Mouse (Mus musculus) T-helper 1 cell (primary cell): ENCODE data around the gene Dmrt1.

Source experiments
- in situ Hi-C: fragments of 300-600 bp; cut with MboI, MseI; formaldehyde crosslinking; loops from one replicate; pipeline ENCODE4 v1.15.1; 2025; ENCODE audit warnings: high pct_unique_total_duplicates

Gene Dmrt1

DNA sequence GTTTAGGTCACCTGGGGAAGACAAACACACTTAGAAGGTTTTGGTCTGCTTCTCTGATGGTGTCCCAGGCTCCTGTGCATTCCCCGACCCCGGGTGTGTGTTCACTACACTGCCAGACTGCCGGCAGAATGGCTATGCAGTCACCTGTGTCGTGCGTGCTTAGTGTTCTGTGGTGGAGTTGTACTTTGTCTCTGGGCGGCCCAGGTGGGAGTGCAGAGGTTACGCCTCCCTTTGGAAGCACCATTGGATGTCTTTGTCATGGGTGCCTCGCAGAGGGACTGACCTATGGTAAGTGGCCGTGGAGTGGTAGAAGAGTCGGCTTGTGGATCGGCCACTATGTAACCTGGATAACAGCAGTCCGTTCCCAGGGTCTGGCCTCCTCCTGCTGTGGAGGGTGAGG lies 59.0 kb downstream of the Dmrt1 start:
- in situ Hi-C loops, result no loop called here

- in situ Hi-C loops, result no loop called here
These were observed 64.4 kb downstream of the Dmrt1 start for GRCm38 (mm10) chr19:25569778-25570177.

GRCm38 (mm10) chr19:25574431-25574830 lies 69.0 kb downstream of the Dmrt1 start:
- in situ Hi-C loops, result no loop called here

- in situ Hi-C loops, result no loop called here
These were observed 69.8 kb downstream of the Dmrt1 start for GRCm38 (mm10) chr19:25574981-25575814.

DNA sequence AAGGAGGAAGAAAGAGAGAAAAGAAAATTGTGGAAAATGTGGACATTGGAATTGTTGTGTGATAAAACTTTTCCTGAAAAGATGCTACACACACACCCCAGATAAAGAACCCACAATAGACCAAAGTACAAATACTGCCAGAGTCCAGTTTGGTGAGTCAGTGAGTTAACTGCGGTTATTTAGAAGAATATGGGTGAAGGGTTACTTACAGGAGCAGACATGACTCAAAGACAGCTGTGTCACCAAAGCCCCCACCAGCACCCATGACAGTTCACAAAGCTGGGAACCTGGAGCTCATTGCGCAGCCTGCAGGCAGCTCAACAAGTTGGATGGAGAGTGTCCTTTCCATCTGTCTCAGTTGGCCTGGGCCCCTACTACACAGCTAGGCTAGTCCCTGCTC lies 72.9 kb downstream of the Dmrt1 start:
- in situ Hi-C loops, result no loop called here

- in situ Hi-C loops, result no loop called here
These were observed 74.0 kb downstream of the Dmrt1 start for GRCm38 (mm10) chr19:25579440-25579839.

DNA sequence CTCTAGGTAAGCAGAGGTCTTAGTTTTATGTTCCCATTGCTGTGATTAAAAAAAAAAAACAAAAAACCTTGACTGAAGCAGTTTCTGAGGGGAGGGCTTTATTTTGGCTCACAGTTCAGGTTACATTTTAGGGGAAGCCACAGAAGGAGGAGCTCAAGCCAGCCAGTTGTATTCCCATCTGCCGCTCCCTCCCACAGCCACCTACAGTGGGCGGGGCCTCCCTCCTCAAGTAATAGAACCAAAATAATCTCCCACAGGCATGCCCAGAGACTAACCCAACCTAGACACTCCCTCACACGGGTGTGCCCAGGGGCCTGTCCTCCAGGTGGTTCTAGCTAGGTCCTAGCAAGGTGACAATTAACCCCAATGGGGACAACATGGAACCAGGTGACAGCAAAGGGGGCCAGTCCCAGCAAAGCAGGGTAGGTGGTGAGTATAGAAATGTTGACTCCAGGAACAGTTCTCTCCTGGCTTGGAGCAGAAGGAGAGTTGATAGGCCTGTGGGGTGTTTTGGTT lies 92.4 kb downstream of the Dmrt1 start:
- in situ Hi-C loops, result no loop called here

DNA sequence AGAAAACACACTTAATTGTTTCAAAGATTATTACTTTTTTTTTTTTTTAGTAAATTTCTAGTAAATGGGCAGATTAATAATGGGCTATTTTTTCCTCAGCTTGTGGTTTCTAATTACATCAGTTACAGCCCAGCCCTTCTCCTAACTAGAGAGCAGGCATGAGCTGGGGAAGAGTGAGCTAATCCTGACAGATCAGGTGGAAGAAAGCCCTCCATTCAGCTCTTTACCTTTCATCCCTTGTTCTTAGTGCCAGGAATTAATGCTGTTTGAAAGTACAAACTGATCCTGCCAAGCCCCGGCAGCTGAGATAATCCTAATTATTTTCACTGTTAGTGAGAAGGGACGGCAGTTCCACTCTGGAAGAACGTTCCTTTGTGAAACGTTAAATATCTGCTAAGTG lies 93.2 kb downstream of the Dmrt1 start:
- in situ Hi-C loops, result no loop called here

DNA sequence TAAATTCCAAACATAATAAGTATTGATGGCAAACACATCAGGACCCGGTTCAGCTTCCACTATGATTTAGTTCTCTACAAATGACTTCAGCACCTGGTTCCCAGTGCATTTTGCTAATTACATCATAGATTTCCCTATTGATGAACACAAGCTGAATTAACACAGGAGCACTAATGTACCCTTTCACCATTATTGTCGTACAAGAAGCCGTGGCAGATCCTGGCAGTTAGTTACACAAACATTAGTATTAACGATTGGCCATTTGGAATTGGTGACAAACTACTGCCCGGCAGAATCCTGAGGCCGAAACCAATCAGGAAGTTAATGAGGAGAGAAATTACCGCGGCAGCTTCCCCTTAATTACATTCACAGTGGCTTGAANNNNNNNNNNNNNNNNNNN lies 96.5 kb downstream of the Dmrt1 start:
- in situ Hi-C loops, result loop anchor here (5.0 kb wide), 1 partner anchor 70 kb away; the partner anchor contains the start of gene Dmrt2

DNA sequence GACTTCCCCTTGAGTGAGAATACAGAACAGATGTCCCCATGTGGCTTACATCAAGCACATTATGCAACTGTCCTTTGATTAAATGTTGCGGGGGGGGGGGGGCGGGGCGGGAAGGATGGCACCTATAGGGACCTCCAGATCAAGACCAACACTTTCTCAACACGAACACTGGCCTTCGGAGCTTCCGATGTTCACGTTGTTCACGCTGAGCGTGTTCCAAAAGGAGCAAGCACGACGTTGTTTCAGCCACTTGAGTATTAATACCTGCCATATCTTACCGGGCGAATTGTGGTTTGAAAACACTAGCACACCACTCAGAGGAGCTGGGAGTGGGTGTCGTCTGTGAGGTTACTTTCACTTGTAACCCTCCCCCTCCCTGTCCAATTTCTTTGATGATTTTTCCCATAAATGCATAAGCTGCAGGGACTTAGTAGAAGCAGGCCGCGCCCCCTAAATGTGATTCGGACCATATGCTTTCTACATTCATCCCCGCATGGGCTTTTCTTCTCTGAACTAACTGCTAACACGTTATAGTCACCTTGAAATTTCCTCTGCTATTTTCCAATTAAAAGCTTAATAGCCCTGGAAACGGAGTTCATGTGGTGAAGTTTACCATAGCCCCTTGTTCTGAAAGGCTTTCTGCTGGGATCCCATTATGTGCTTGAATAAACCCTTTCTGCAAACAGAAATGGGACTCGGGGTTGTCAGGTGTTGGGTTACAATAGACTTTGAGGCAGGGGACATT lies 102.2 kb downstream of the Dmrt1 start:
- in situ Hi-C loops, result no loop called here

DNA sequence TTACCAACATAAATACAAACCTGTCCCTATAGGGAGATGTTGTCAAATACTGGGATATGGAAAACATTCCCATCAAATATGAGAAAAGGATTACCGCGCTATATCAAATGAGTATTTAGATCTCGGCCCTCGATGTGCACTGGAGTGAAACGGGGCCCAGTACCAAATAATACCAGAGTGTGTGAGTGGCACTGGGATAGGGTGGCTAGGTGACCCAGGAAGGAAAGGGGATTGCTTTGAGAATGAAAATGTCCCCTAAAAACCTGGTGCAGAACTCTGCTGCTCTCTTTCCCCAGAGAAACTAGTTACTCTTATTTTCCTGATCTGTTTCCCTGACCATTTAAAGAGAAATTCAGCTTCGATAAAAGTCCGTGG lies 102.8 kb downstream of the Dmrt1 start:
- in situ Hi-C loops, result no loop called here

DNA sequence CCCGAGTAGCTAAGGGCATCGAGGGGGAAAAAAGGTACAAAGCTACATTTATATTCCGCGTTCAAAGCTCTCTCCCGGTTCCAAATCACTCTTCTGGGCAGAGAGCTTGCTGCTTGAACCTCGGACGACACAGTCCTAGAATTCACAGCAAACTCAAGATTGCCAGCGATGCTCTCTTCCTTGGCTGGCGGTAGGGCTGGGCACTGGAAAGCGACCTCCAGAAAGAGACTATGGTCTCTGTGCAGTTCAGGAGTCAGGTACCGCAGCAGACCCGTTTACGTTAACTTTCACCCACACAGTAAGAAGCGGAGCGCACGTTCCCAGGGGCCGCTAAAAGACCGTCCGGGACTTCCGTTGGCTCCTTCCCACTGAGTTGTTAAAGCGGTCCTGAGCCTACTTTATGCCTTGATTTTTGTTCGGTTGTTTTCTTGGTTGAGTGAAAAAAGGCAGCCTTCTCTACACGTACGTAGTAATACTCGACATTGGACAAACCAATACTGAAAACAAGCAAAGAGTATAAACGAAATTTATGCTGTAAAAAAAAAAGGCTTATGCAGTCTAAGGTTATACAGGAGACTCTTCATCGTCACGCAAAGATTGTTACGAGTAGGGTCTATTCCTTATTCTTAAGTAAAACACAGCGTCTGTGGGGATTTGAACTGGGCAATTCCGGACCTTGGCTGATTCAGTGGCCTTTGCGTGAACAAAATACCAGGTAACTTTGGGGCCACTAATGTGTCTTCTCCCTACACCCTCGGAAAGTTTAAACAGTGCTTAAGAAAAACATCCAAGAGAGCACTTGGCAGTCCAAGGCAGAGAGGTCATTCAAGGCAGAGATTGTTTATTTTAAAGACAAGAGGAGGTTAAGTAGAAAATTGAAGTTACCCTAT lies 103.8 kb downstream of the Dmrt1 start:
- in situ Hi-C loops, result no loop called here

GRCm38 (mm10) chr19:25610015-25610410 lies 104.6 kb downstream of the Dmrt1 start, which contains the start of gene Dmrt3:
TSS of gene Dmrt3 (plus strand) at chr19:25610301.
- in situ Hi-C loops, result no loop called here

DNA sequence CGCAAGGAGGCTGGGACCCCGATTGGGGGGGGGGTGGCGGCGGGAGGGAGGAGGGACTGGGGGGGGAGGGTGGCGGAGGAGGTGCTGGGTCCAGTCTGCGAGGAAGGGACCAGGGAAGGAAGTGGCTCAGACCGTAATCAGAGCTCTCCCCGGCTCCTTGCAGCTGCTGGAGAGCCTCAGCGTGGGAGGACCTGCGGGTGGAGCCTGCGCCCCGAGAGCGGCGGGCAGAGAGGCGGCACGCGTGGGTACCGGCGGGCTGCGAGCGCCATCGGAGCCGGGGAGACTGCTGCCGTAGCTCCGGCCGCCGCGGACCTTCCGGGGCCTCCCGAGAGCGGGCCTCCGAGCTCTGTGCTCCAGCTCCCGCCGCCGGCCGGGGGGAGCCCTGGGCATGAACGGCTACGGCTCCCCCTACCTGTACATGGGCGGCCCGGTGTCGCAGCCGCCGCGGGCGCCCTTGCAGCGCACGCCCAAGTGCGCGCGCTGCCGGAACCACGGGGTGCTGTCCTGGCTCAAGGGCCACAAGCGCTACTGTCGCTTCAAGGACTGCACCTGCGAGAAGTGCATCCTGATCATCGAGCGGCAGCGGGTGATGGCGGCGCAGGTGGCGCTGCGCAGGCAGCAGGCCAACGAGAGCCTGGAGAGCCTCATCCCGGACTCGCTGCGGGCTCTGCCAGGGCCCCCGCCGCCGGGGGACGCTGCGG lies 105.1 kb downstream of the Dmrt1 start:
- in situ Hi-C loops, result no loop called here

- in situ Hi-C loops, result no loop called here
These were observed 105.7 kb downstream of the Dmrt1 start for GRCm38 (mm10) chr19:25611116-25611515.

DNA sequence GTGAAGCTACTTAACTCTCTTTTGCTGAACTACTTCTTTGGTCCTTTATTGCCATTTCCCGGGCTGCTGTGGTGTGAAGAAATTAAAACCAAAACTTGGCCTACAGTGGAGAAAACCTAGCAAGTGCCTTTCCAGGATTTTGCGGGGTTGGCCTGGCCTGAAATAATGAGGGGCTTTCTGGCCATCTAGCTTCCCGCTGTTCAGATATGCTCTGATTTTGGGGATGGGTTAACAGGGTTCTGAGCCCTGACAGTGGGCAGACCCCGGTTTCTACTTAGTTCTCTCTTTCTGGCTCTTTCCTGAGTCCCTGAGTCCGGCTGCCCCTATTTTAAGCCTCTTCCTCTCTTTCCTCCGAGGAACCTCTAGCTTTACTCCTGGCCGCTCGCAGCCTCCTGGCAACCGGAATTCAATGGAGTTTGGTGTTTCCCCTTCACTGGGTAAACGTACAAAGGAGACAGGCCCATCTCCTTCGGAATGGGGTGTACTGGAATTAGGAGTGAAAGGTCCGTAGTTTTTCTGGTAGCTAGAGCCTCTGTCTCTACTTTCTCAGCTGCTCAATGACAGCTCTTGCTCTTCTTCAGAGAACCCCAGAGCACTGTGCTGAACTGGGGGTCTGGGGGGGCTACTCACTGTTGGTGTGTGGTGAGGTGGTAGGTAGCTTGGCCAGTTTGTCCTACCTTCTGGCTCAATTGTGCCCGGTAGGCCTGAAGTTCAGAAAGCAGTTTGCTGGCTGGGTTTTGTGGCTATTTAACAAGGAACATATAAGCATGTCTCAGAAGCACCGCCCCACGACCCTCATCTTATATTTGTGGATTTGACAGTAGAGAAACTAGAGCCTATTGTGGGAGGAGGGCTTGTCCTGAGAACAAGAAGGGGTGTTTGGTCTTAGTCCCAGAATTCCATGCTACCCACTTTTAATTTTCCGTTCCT lies 106.7 kb downstream of the Dmrt1 start:
- in situ Hi-C loops, result no loop called here

- in situ Hi-C loops, result no loop called here
These were observed 107.4 kb downstream of the Dmrt1 start for GRCm38 (mm10) chr19:25612806-25613295.

DNA sequence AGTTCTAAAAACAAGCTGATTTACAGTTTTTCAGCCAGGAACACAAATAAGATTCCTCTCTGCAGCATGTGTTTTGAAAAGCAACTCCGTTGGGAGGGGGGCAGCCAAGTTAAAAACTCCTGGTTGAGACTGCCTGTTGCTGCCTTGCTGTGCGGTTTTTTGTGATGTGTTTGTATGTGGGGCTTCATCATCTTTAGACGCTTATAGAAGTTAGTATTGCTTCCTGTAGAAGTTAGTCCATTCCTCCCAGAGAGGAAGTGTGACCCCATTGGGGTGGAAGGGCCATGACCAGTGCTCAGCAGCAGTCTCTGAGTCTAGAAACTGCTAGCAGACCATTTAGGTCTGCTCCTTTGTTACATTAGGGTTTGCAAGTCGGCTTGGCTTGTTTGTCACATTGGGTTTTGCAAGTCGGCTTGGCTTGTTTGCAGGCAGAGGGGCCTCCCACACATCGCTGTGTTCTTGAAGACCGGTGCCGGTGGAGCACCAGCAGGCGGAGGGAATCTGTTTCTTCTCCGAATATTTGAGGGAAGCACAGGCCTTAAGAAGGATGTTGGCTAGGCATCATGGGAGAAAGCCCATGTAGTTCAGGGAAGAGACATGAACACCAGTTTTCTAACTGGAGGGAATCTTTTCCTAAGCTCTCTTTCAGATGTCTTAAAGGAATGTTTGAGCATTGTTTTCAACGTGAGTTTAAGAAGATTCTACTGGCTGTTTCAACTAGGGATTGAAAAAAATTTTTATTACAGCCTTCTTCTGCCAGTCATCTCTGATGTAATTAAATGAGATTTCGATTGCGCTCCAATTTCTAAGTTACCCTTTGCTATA lies 108.3 kb downstream of the Dmrt1 start:
- in situ Hi-C loops, result no loop called here

GRCm38 (mm10) chr19:25615889-25616288 lies 110.5 kb downstream of the Dmrt1 start:
- in situ Hi-C loops, result no loop called here
